Mouse (Mus musculus) heart, adult 2 months (tissue): ENCODE measurements around the gene Nsd2.

Experiments
- CTCF ChIP-seq: fragments of 200-600 bp; IDR thresholded peaks from 2 replicates; pipeline ENCODE4 v1.8.1; 2022; ENCODE audit warnings: antibody characterized with exemption, mild to moderate bottlenecking, moderate library complexity
- POLR2A ChIP-seq: fragments of 200-500 bp; IDR thresholded peaks from 2 replicates; pipeline ENCODE4 v1.6.1; 2011; ENCODE audit warnings: mild to moderate bottlenecking, low read depth, low read length, control low read depth; ENCODE audit not compliant: insufficient read depth

DNA sequence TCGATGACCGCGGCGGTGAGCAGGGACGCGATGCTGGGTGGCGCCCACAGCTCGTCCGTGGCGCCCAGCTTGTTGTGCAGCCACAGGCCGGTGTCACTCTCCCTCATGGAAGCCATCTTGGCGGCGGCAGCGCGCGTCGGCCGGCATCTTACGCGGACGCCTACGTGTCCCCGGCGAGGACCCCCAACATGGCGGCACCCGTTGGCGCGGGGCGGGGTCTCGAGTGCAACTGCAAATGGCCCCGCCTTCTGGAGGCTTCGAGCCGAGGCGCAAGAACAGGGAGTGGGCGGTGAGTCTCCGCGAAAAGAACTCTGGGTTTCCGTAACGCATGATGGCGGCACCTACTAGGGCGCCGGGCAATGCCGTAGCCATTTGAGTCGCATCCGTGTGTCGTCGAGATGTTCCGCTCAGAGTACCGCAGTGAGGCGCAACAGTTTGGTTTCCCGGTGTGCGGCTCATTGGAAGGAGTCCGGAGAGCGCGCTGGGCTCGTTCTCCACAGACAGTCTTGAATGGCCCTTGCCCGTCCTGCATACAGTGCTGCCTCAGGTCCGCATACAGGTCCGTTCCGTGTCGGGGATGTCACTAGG lies 115.7 kb downstream of the Nsd2 start, which contains the start of gene Nelfa:
- peak; percentile 95 for TF ChIP-seq POLR2A
- TF ChIP-seq CTCF = no peak; the same call in none of the 2 replicates
